Mouse (Mus musculus) spleen, postnatal 10 days (tissue): ENCODE data around the gene Mfsd2a.
"Not testable (repeated sequence)": the region's sequence is repeated elsewhere in the genome, so short reads cannot be mapped to it uniquely, and the experiment has no call there.

Source experiments
- DNase-seq, 2 experiments: peaks; one replicate each; pipeline ENCODE4 v3.0.0; 2021 to 2022; ENCODE audit warnings: low spot score in 2 of 2

Gene Mfsd2a

GRCm38 (mm10) chr4:122961100-122961567 is at the start of gene Mfsd2a:
Gene Mfsd2a (minus strand): TSS chr4:122961188.
- peak in 1 of 2 experiments; percentile 38 for DNase-seq

- no peak for DNase-seq
Measured at GRCm38 (mm10) chr4:123005054-123005966, 44.3 kb upstream of the Mfsd2a start.

- no peak for DNase-seq
Measured at GRCm38 (mm10) chr4:123000617-123001342, 39.8 kb upstream of the Mfsd2a start.

GRCm38 (mm10) chr4:123000130-123000529 is 39.1 kb upstream of the Mfsd2a start:
- no peak for DNase-seq

- DNase-seq = no peak
Measured at GRCm38 (mm10) chr4:122999263-122999691, 38.3 kb upstream of the Mfsd2a start.

- DNase-seq = no peak
Measured at GRCm38 (mm10) chr4:122998537-122999262, 37.7 kb upstream of the Mfsd2a start.

- DNase-seq = peak; percentile 34 to 46
Measured at GRCm38 (mm10) chr4:122996618-122997381, 35.8 kb upstream of the Mfsd2a start.

- DNase-seq = peak; percentile 26 to 52
Measured at GRCm38 (mm10) chr4:122996221-122996617, 35.2 kb upstream of the Mfsd2a start.

GRCm38 (mm10) chr4:122995404-122996220 is 34.6 kb upstream of the Mfsd2a start, which contains the start of gene Mycl:
Gene Mycl (plus strand): TSS chr4:122995652.
- peak; percentile 75 to 90 for DNase-seq

GRCm38 (mm10) chr4:122992276-122992675 is 31.3 kb upstream of the Mfsd2a start:
- no peak for DNase-seq

- DNase-seq = no peak
Measured at GRCm38 (mm10) chr4:122991177-122991576, 30.2 kb upstream of the Mfsd2a start.

GRCm38 (mm10) chr4:122988004-122988403 is 27.0 kb upstream of the Mfsd2a start:
- DNase-seq = not testable (repeated sequence)

- no peak for DNase-seq
Measured at GRCm38 (mm10) chr4:122987421-122987820, 26.4 kb upstream of the Mfsd2a start.

- DNase-seq = peak in 1 of 2 experiments; percentile 45
Measured at GRCm38 (mm10) chr4:122985110-122985509, 24.1 kb upstream of the Mfsd2a start.

- peak in 1 of 2 experiments; percentile 23 for DNase-seq
Measured at GRCm38 (mm10) chr4:122983486-122984261, 22.7 kb upstream of the Mfsd2a start.

GRCm38 (mm10) chr4:122982537-122982936 is 21.5 kb upstream of the Mfsd2a start:
- DNase-seq = no peak

- no peak for DNase-seq
Measured at GRCm38 (mm10) chr4:122981930-122982329, 20.9 kb upstream of the Mfsd2a start.

GRCm38 (mm10) chr4:122981238-122981637 is 20.2 kb upstream of the Mfsd2a start:
- DNase-seq = no peak

GRCm38 (mm10) chr4:122980684-122981083 is 19.7 kb upstream of the Mfsd2a start:
- DNase-seq = no peak
